Comparison of ENCODE assay signal across 8 mouse cellular contexts in genomic region chr5:110808821-110809666, GRCm38 (mm10). TPM values are rescaled to one million over a fixed set of nuclear protein-coding genes. Genes with fewer than 3 reads are reported as not detected.
DNase-seq lines count a peak whose midpoint lies in the region; ATAC-seq and TF ChIP-seq lines count a peak whose summit lies in the region.

No protein-coding gene starts in this region.

- peaks cover 4% of the 10 kb centered on the region; the same call in 1 of the 2 replicates for H3K36me3 ChIP-seq in liver, adult 2 months (ENCODE audit: control insufficient read depth, insufficient read depth, low read length)
- peaks cover 24% of the 10 kb centered on the region for H3K36me3 ChIP-seq in forebrain, embryonic 14.5 days (ENCODE audit: control insufficient read depth, insufficient read depth, low read length)
- peaks cover 25% of the 10 kb centered on the region for H3K36me3 ChIP-seq in intestine, embryonic 14.5 days (ENCODE audit: control insufficient read depth, insufficient read depth, low read length)
- H3K36me3 ChIP-seq in liver, postnatal 0 days (replicated peaks; ENCODE audit: insufficient read depth, low read length) = peaks cover 23% of the 10 kb centered on the region

- no peak for ATAC-seq in forebrain, embryonic 14.5 days
- no peak; the same call in none of the 2 replicates for ATAC-seq in intestine, embryonic 14.5 days (replicated peaks; ENCODE audit: low FRiP score, low TSS enrichment, low read depth)
- no peak for ATAC-seq in liver, postnatal 0 days

- peak overlapping the region; percentile 80 for H3K4me3 ChIP-seq in liver, adult 2 months (ENCODE audit: insufficient read depth, low read depth, low read length)
- H3K4me3 ChIP-seq in brown adipose tissue, adult 24 weeks (ENCODE audit: insufficient read depth, low read depth, low read length) = peak overlapping the region; percentile 94
- H3K4me3 ChIP-seq in forebrain, embryonic 14.5 days (ENCODE audit: low read depth, low read length) = peak overlapping the region; percentile 93
- H3K4me3 ChIP-seq in intestine, embryonic 14.5 days (ENCODE audit: low read depth, low read length) = peak overlapping the region; percentile 96
- H3K4me3 ChIP-seq in liver, postnatal 0 days (ENCODE audit: low read depth, low read length) = peak overlapping the region; percentile 82

- no peak for TF ChIP-seq CTCF in liver, adult 2 months (IDR thresholded peaks at IDR 0.05; ENCODE audit: low read depth, low read length)
- no peak for TF ChIP-seq CTCF in liver, postnatal 0 days (IDR thresholded peaks at IDR 0.05; ENCODE audit: low read depth)

- TF ChIP-seq EP300 in liver, postnatal 0 days (IDR thresholded peaks at IDR 0.05; ENCODE audit: low read depth) = no peak

- H3K9me3 ChIP-seq in forebrain, embryonic 14.5 days (replicated peaks; ENCODE audit: control insufficient read depth, low read length) = no peaks in the 10 kb centered on the region
- no peaks in the 10 kb centered on the region for H3K9me3 ChIP-seq in intestine, embryonic 14.5 days (ENCODE audit: control insufficient read depth, low read length)
- H3K9me3 ChIP-seq in liver, postnatal 0 days (ENCODE audit: low read length) = no peaks in the 10 kb centered on the region

- DNase-seq in liver, adult 2 months (ENCODE audit: extremely low read depth, low read depth, low spot score) = peak; percentile 67
- DNase-seq in liver = no peak
- peak; percentile 28 for DNase-seq in forebrain, embryonic 14.5 days (ENCODE audit: low spot score)
- DNase-seq in intestine, embryonic 14.5 days (ENCODE audit: low spot score) = peak; percentile 77
- peak; percentile 50 for DNase-seq in liver, postnatal 0 days
- DNase-seq in retina, embryonic 14.5 days (ENCODE audit: low spot score) = peak; percentile 51
- no peak for DNase-seq in right cerebral cortex, postnatal 14 days

- peak overlapping the region; percentile 92 for H3K27ac ChIP-seq in liver, adult 2 months (replicated peaks; ENCODE audit: insufficient read depth, low read depth, low read length)
- peak overlapping the region; percentile 69 for H3K27ac ChIP-seq in brown adipose tissue, adult 24 weeks (replicated peaks; ENCODE audit: low read depth, low read length)
- H3K27ac ChIP-seq in forebrain, embryonic 14.5 days (ENCODE audit: low read depth, low read length) = peak overlapping the region; percentile 91
- H3K27ac ChIP-seq in intestine, embryonic 14.5 days (ENCODE audit: low read depth) = peak overlapping the region; percentile 83
- peak overlapping the region; percentile 98 for H3K27ac ChIP-seq in liver, postnatal 0 days (ENCODE audit: low read depth)

- peak overlapping the region; percentile 99 for H3K9ac ChIP-seq in liver, adult 2 months (ENCODE audit: low read depth, low read length)
- peak overlapping the region; percentile 95 for H3K9ac ChIP-seq in forebrain, embryonic 14.5 days (ENCODE audit: low read length)
- H3K9ac ChIP-seq in intestine, embryonic 14.5 days (ENCODE audit: low read length) = peak overlapping the region; percentile 97
- peak overlapping the region; percentile 100 for H3K9ac ChIP-seq in liver, postnatal 0 days (replicated peaks)

- WGBS in liver, adult 2 months = under 1% methylated on average over 27 of the region's 27 CpGs
- whole genome bisulfite sequencing in forebrain, embryonic 14.5 days = under 1% methylated on average over 27 of the region's 27 CpGs
- WGBS in intestine, embryonic 14.5 days = 2% methylated on average over 27 of the region's 27 CpGs
- 2% methylated on average over 27 of the region's 27 CpGs for WGBS in liver, postnatal 0 days (ENCODE audit: insufficient replicate concordance)

- peaks cover 28% of the 10 kb centered on the region; the same call in 1 of the 2 replicates for H3K79me2 ChIP-seq in liver, adult 2 months (ENCODE audit: control insufficient read depth, insufficient read depth, low read length)

- H3K4me1 ChIP-seq in liver, adult 2 months (ENCODE audit: control insufficient read depth, insufficient read depth, low read length) = peaks cover 21% of the 10 kb centered on the region
- peaks cover 10% of the 10 kb centered on the region for H3K4me1 ChIP-seq in brown adipose tissue, adult 24 weeks (ENCODE audit: control insufficient read depth, insufficient read depth, insufficient read length, low read length)
- H3K4me1 ChIP-seq in forebrain, embryonic 14.5 days (ENCODE audit: control insufficient read depth, insufficient read depth, low read length) = peaks cover 19% of the 10 kb centered on the region
- peaks cover 25% of the 10 kb centered on the region for H3K4me1 ChIP-seq in intestine, embryonic 14.5 days (replicated peaks; ENCODE audit: control insufficient read depth, insufficient read depth, low read length)
- peaks cover 42% of the 10 kb centered on the region for H3K4me1 ChIP-seq in liver, postnatal 0 days (ENCODE audit: insufficient read depth)

- TF ChIP-seq POLR2A in liver, adult 2 months (IDR thresholded peaks at IDR 0.05; ENCODE audit: extremely low read depth, insufficient read depth, low read length) = no peak

- no peaks in the 10 kb centered on the region for H3K27me3 ChIP-seq in liver, adult 2 months (ENCODE audit: control insufficient read depth, insufficient read depth, low read length)
- H3K27me3 ChIP-seq in forebrain, embryonic 14.5 days (replicated peaks; ENCODE audit: control insufficient read depth, insufficient read depth, low read length) = no peaks in the 10 kb centered on the region
- H3K27me3 ChIP-seq in intestine, embryonic 14.5 days (replicated peaks; ENCODE audit: control insufficient read depth, insufficient read depth, low read length) = no peaks in the 10 kb centered on the region
- H3K27me3 ChIP-seq in liver, postnatal 0 days (ENCODE audit: insufficient read depth, low read length) = no peaks in the 10 kb centered on the region

- H3K4me2 ChIP-seq in forebrain, embryonic 14.5 days (ENCODE audit: low read length) = peak overlapping the region; percentile 99
- H3K4me2 ChIP-seq in intestine, embryonic 14.5 days (ENCODE audit: low read length) = peak overlapping the region; percentile 98
- H3K4me2 ChIP-seq in liver, postnatal 0 days (ENCODE audit: low read depth, low read length) = peak overlapping the region; percentile 85

RNA-seq across cellular contexts. Expression of gene Ulk1, which starts 0.9 kb away (rescaled TPM):
- 29.0 and 38.7 TPM in 2 replicates for total RNA-seq in liver, adult 2 months (2014; rRNA removed)
- polyA plus RNA-seq in liver, adult 2 months (2012; rRNA removed) = 33.8 and 44.4 TPM in 2 replicates
- polyA plus RNA-seq in brown adipose tissue, adult 24 weeks (2012; ENCODE audit: insufficient read depth, insufficient read length, missing spikeins) = 21.5 and 22.9 TPM in 2 replicates
- polyA plus RNA-seq in forebrain, embryonic 14.5 days (2014; fragmentation: Nextera tagmentation; extraction: Ambion mirVana) = 44.9 and 59.8 TPM in 2 replicates
- 24.8 and 29.2 TPM in 2 replicates for polyA plus RNA-seq in intestine, embryonic 14.5 days (2014; fragmentation: Nextera tagmentation; extraction: Ambion mirVana)
- polyA plus RNA-seq in liver, postnatal 0 days (2015; fragmentation: Nextera tagmentation; extraction: Ambion mirVana) = 7.9 and 8.1 TPM in 2 replicates

RNA-seq across cellular contexts. Expression of gene Pus1, which starts 28.6 kb away (rescaled TPM):
- 11.6 and 14.5 TPM in 2 replicates for total RNA-seq in liver, adult 2 months (2014; rRNA removed)
- polyA plus RNA-seq in liver, adult 2 months (2012; rRNA removed) = 14.5 and 19.2 TPM in 2 replicates
- 12.4 and 12.8 TPM in 2 replicates for polyA plus RNA-seq in brown adipose tissue, adult 24 weeks (2012; ENCODE audit: insufficient read depth, insufficient read length, missing spikeins)
- polyA plus RNA-seq in forebrain, embryonic 14.5 days (2014; fragmentation: Nextera tagmentation; extraction: Ambion mirVana) = 13.8 and 14.9 TPM in 2 replicates
- 36.4 and 40.4 TPM in 2 replicates for polyA plus RNA-seq in intestine, embryonic 14.5 days (2014; fragmentation: Nextera tagmentation; extraction: Ambion mirVana)
- polyA plus RNA-seq in liver, postnatal 0 days (2015; fragmentation: Nextera tagmentation; extraction: Ambion mirVana) = 16.9 and 19.0 TPM in 2 replicates

RNA-seq across cellular contexts. Expression of gene Hscb, which starts 30.5 kb away (rescaled TPM):
- total RNA-seq in liver, adult 2 months (2014; rRNA removed) = 5.7 and 11.2 TPM in 2 replicates
- 5.0 and 6.6 TPM in 2 replicates for polyA plus RNA-seq in liver, adult 2 months (2012; rRNA removed)
- 62.8 and 65.2 TPM in 2 replicates for polyA plus RNA-seq in brown adipose tissue, adult 24 weeks (2012; ENCODE audit: insufficient read depth, insufficient read length, missing spikeins)
- polyA plus RNA-seq in forebrain, embryonic 14.5 days (2014; fragmentation: Nextera tagmentation; extraction: Ambion mirVana) = 9.1 and 11.0 TPM in 2 replicates
- polyA plus RNA-seq in intestine, embryonic 14.5 days (2014; fragmentation: Nextera tagmentation; extraction: Ambion mirVana) = 28.7 and 29.3 TPM in 2 replicates
- 41.5 and 47.7 TPM in 2 replicates for polyA plus RNA-seq in liver, postnatal 0 days (2015; fragmentation: Nextera tagmentation; extraction: Ambion mirVana)

RNA-seq across cellular contexts. Expression of gene Chek2, which starts 30.7 kb away (rescaled TPM):
- 2.6 and 3.6 TPM in 2 replicates for total RNA-seq in liver, adult 2 months (2014; rRNA removed)
- 1.5 and 1.6 TPM in 2 replicates for polyA plus RNA-seq in liver, adult 2 months (2012; rRNA removed)
- polyA plus RNA-seq in brown adipose tissue, adult 24 weeks (2012; ENCODE audit: insufficient read depth, insufficient read length, missing spikeins) = 3.1 and 4.2 TPM in 2 replicates
- 10.2 and 13.9 TPM in 2 replicates for polyA plus RNA-seq in forebrain, embryonic 14.5 days (2014; fragmentation: Nextera tagmentation; extraction: Ambion mirVana)
- polyA plus RNA-seq in intestine, embryonic 14.5 days (2014; fragmentation: Nextera tagmentation; extraction: Ambion mirVana) = 35.8 and 37.8 TPM in 2 replicates
- polyA plus RNA-seq in liver, postnatal 0 days (2015; fragmentation: Nextera tagmentation; extraction: Ambion mirVana) = 9.2 and 13.2 TPM in 2 replicates

RNA-seq across cellular contexts. Expression of gene Ep400, which starts 38.5 kb away (rescaled TPM):
- total RNA-seq in liver, adult 2 months (2014; rRNA removed) = 15.2 and 23.4 TPM in 2 replicates
- 11.4 and 15.4 TPM in 2 replicates for polyA plus RNA-seq in liver, adult 2 months (2012; rRNA removed)
- polyA plus RNA-seq in brown adipose tissue, adult 24 weeks (2012; ENCODE audit: insufficient read depth, insufficient read length, missing spikeins) = 8.3 and 10.6 TPM in 2 replicates
- polyA plus RNA-seq in forebrain, embryonic 14.5 days (2014; fragmentation: Nextera tagmentation; extraction: Ambion mirVana) = 25.8 and 39.5 TPM in 2 replicates
- 39.5 and 41.8 TPM in 2 replicates for polyA plus RNA-seq in intestine, embryonic 14.5 days (2014; fragmentation: Nextera tagmentation; extraction: Ambion mirVana)
- polyA plus RNA-seq in liver, postnatal 0 days (2015; fragmentation: Nextera tagmentation; extraction: Ambion mirVana) = 9.3 and 10.6 TPM in 2 replicates

Comparison
In these comparisons a context has a peak if more than half of its experiments do, and no peak if none do; other contexts are left out.
1. DNase-seq: peak in liver, adult 2 months (single experiment), forebrain, embryonic 14.5 days (single experiment), intestine, embryonic 14.5 days (single experiment), liver, postnatal 0 days (single experiment) and retina, embryonic 14.5 days (single experiment); none in liver (single experiment) and right cerebral cortex, postnatal 14 days (single experiment).
2. Peak in every context shown above with its lines, with median percentiles within 50 percentile points of each other: H3K27ac ChIP-seq, H3K4me3 ChIP-seq, H3K9ac ChIP-seq and H3K4me2 ChIP-seq.